Mouse (Mus musculus) myocyte (in vitro differentiated cells): ENCODE measurements around the gene Plcl2. TPM values are rescaled to one million over a fixed set of nuclear protein-coding genes. Genes with fewer than 3 reads are reported as not detected.

Experiments
- H3K27me3 ChIP-seq: one replicate; pipeline ENCODE4 v1.6.1; 2011; ENCODE audit not compliant: control insufficient read depth, insufficient read depth, insufficient read length
- H3K36me3 ChIP-seq: one replicate; pipeline ENCODE4 v1.6.1; 2011; ENCODE audit not compliant: control insufficient read depth, insufficient read depth
- H3K4me2 ChIP-seq: one replicate; pipeline ENCODE4 v1.6.1; 2011; ENCODE audit warnings: low read depth, control low read depth
- H3K4me3 ChIP-seq: one replicate; pipeline ENCODE4 v1.5.1; 2011; ENCODE audit warnings: mild to moderate bottlenecking, control low read depth, moderate library complexity
- H3K79me2 ChIP-seq: one replicate; pipeline ENCODE4 v1.6.1; 2011; ENCODE audit not compliant: control insufficient read depth, insufficient read depth
- H3ac ChIP-seq: one replicate; pipeline ENCODE4 v1.6.1; 2011; ENCODE audit not compliant: control insufficient read depth, insufficient read length
- CEBPB ChIP-seq: IDR thresholded peaks from 2 replicates; pipeline ENCODE4 v1.6.1; 2011; ENCODE audit warnings: mild to moderate bottlenecking, moderate library complexity; ENCODE audit not compliant: poor library complexity, insufficient read depth, severe bottlenecking
- E2F4 ChIP-seq: IDR thresholded peaks from one replicate; pipeline ENCODE4 v1.6.1; 2011; ENCODE audit warnings: mild to moderate bottlenecking, control low read depth, moderate library complexity; ENCODE audit not compliant: insufficient read depth
- MAX ChIP-seq: IDR thresholded peaks from one replicate; pipeline ENCODE4 v1.6.1; 2011; ENCODE audit warnings: low read depth, mild to moderate bottlenecking, control low read depth
- MYOD1 ChIP-seq, 3 experiments: IDR thresholded peaks; one replicate each; pipeline ENCODE4 v1.6.1; 2011; ENCODE audit warnings: control low read depth in 2 of 3, low read depth in 2 of 3, mild to moderate bottlenecking in 2 of 3, moderate library complexity in 1 of 3; ENCODE audit not compliant: insufficient read length in 2 of 3, control insufficient read depth in 1 of 3
- MYOG ChIP-seq, 3 experiments: IDR thresholded peaks; one replicate each; pipeline ENCODE4 v1.6.1; 2011; ENCODE audit warnings: control low read depth in 2 of 3, low read depth in 2 of 3, mild to moderate bottlenecking in 2 of 3; ENCODE audit not compliant: insufficient read length in 2 of 3, control insufficient read depth in 1 of 3, insufficient read depth in 1 of 3
- POLR2A ChIP-seq: IDR thresholded peaks from one replicate; pipeline ENCODE4 v1.6.1; 2011; ENCODE audit warnings: low read depth, mild to moderate bottlenecking, control low read depth, moderate library complexity; ENCODE audit not compliant: insufficient read length
- POLR2AphosphoS2 ChIP-seq: IDR thresholded peaks from one replicate; pipeline ENCODE4 v1.6.1; 2011; ENCODE audit warnings: low read depth, control low read depth; ENCODE audit not compliant: insufficient read length
- REST ChIP-seq: IDR thresholded peaks from one replicate; pipeline ENCODE4 v1.6.1; 2011; ENCODE audit warnings: mild to moderate bottlenecking, control low read depth, moderate library complexity; ENCODE audit not compliant: insufficient read depth, insufficient read length
- SRF ChIP-seq: IDR thresholded peaks from one replicate; pipeline ENCODE4 v1.6.1; 2011; ENCODE audit warnings: low read depth; ENCODE audit not compliant: control insufficient read depth, insufficient read length
- TCF12 ChIP-seq: IDR thresholded peaks from one replicate; pipeline ENCODE4 v1.6.1; 2011; ENCODE audit warnings: mild to moderate bottlenecking, control low read depth; ENCODE audit not compliant: poor library complexity, insufficient read depth, severe bottlenecking
- TCF3 ChIP-seq: IDR thresholded peaks from one replicate; pipeline ENCODE4 v1.6.1; 2011; ENCODE audit warnings: low read depth, control low read depth; ENCODE audit not compliant: insufficient read length
- USF1 ChIP-seq: IDR thresholded peaks from one replicate; pipeline ENCODE4 v1.6.1; 2011; ENCODE audit warnings: low read depth, mild to moderate bottlenecking, control low read depth, moderate library complexity
- polyA plus RNA-seq: library from polyadenylated mRNA; unstranded; fragments of >200 nt; fragmentation: generic; extraction: Trizol; gene quantifications from one replicate; pipeline ENCODE4 v1.2.1, GENCODE M21; 2012; ENCODE audit warnings: missing spikeins

Plcl2 gene
- polyA plus RNA-seq, 1 experiment = 13.2 TPM

GRCm38 (mm10) chr17:50514012-50514411 is 4.8 kb downstream of the Plcl2 start:
- Histone ChIP-seq H3K36me3 (no peaks in the 10 kb centered on the region), H3K4me2 (no peak overlapping the region), H3K4me3 (no peak overlapping the region), H3K27me3 (no peaks in the 10 kb centered on the region), H3ac (no peak overlapping the region), H3K79me2 (peaks cover 55% of the 10 kb centered on the region)
- TF ChIP-seq POLR2A (no peak), MAX (no peak), POLR2AphosphoS2 (no peak), CEBPB (no peak), E2F4 (no peak)

- Histone ChIP-seq H3K4me3 (no peak overlapping the region), H3ac (no peak overlapping the region), H3K27me3 (no peaks in the 10 kb centered on the region), H3K79me2 (peaks cover 57% of the 10 kb centered on the region), H3K4me2 (no peak overlapping the region), H3K36me3 (no peaks in the 10 kb centered on the region)
- no peak for TF ChIP-seq POLR2AphosphoS2
- TF ChIP-seq MYOD1 (IDR thresholded peaks at IDR 0.05; ENCODE audit: control insufficient read depth in 1 of 3, insufficient read length in 2 of 3, low read depth in 2 of 3) = no peak
- TF ChIP-seq SRF = no peak
- no peak for TF ChIP-seq CEBPB
Observed at GRCm38 (mm10) chr17:50515926-50516325, 6.7 kb downstream of the Plcl2 start.

GRCm38 (mm10) chr17:50517781-50518415 is 8.7 kb downstream of the Plcl2 start:
- Histone ChIP-seq H3K4me3 (no peak overlapping the region), H3K36me3 (no peaks in the 10 kb centered on the region), H3K4me2 (no peak overlapping the region), H3K79me2 (peaks cover 40% of the 10 kb centered on the region), H3ac (no peak overlapping the region), H3K27me3 (no peaks in the 10 kb centered on the region)
- TF ChIP-seq MYOG (IDR thresholded peaks at IDR 0.05; ENCODE audit: control insufficient read depth in 1 of 3, insufficient read depth in 1 of 3, insufficient read length in 2 of 3, low read depth in 2 of 3) = no peak
- no peak for TF ChIP-seq TCF12
- TF ChIP-seq SRF = no peak
- no peak for TF ChIP-seq CEBPB
- TF ChIP-seq POLR2A = no peak
- TF ChIP-seq E2F4 = no peak
- no peak for TF ChIP-seq REST
- TF ChIP-seq USF1 = no peak
- TF ChIP-seq MYOD1 (IDR thresholded peaks at IDR 0.05; ENCODE audit: control insufficient read depth in 1 of 3, insufficient read length in 2 of 3, low read depth in 2 of 3) = no peak
- no peak for TF ChIP-seq TCF3
- no peak for TF ChIP-seq MAX
- no peak for TF ChIP-seq POLR2AphosphoS2

GRCm38 (mm10) chr17:50519588-50519987 is 10.4 kb downstream of the Plcl2 start:
- Histone ChIP-seq H3K4me2 (no peak overlapping the region), H3ac (no peak overlapping the region), H3K36me3 (no peaks in the 10 kb centered on the region), H3K27me3 (no peaks in the 10 kb centered on the region), H3K4me3 (no peak overlapping the region), H3K79me2 (peaks cover 43% of the 10 kb centered on the region)
- TF ChIP-seq CEBPB (no peak), SRF (no peak)

GRCm38 (mm10) chr17:50522473-50523083 is 13.4 kb downstream of the Plcl2 start:
- Histone ChIP-seq H3K79me2 (peaks cover 30% of the 10 kb centered on the region), H3K4me2 (no peak overlapping the region)
- TF ChIP-seq SRF = no peak
- TF ChIP-seq MAX = no peak
- TF ChIP-seq POLR2A = no peak
- TF ChIP-seq CEBPB = no peak
- TF ChIP-seq MYOD1 (IDR thresholded peaks at IDR 0.05; ENCODE audit: control insufficient read depth in 1 of 3, insufficient read length in 2 of 3, low read depth in 2 of 3) = no peak
- TF ChIP-seq USF1 = no peak
- TF ChIP-seq TCF12 = no peak
- no peak for TF ChIP-seq E2F4
- no peak for TF ChIP-seq POLR2AphosphoS2
- TF ChIP-seq REST = no peak
- TF ChIP-seq MYOG (IDR thresholded peaks at IDR 0.05; ENCODE audit: control insufficient read depth in 1 of 3, insufficient read depth in 1 of 3, insufficient read length in 2 of 3, low read depth in 2 of 3) = no peak
- no peak for TF ChIP-seq TCF3

More at GRCm38 (mm10) chr17:50522473-50523083, 13.4 kb downstream of the Plcl2 start:
- Histone ChIP-seq H3K27me3 (no peaks in the 10 kb centered on the region), H3ac (no peak overlapping the region), H3K36me3 (no peaks in the 10 kb centered on the region), H3K4me3 (no peak overlapping the region)
